Mouse (Mus musculus): ENCODE results near the gene Olfr875.
"Not testable (repeated sequence)": the region's sequence is repeated elsewhere in the genome, so short reads cannot be mapped to it uniquely, and the experiment has no call there.

Gene Olfr875

GRCm38 (mm10) chr9:37771759-37772158 lies at the start of gene Olfr875:
Olfr875 (plus strand) TSS chr9:37771857.
- no peak for DNase-seq (ENCODE audit: low read depth)

- no peak for DNase-seq (ENCODE audit: low read depth)
Observed at GRCm38 (mm10) chr9:37734310-37734709, 37.3 kb upstream of the Olfr875 start.

GRCm38 (mm10) chr9:37744806-37745205 lies 26.9 kb upstream of the Olfr875 start, which contains the start of gene Olfr874:
Olfr874 (plus strand) TSS chr9:37745106.
- no peak for DNase-seq (ENCODE audit: low read depth)

- DNase-seq (ENCODE audit: low read depth), result no peak
Observed at GRCm38 (mm10) chr9:37750319-37751075, 21.2 kb upstream of the Olfr875 start.

- no peak for DNase-seq (ENCODE audit: low read depth)
Observed at GRCm38 (mm10) chr9:37751467-37751866, 20.2 kb upstream of the Olfr875 start.

- DNase-seq (ENCODE audit: low read depth), result no peak
Observed at GRCm38 (mm10) chr9:37752006-37752405, 19.7 kb upstream of the Olfr875 start.

- no peak for DNase-seq (ENCODE audit: low read depth)
Observed at GRCm38 (mm10) chr9:37761728-37762127, 9.9 kb upstream of the Olfr875 start.

GRCm38 (mm10) chr9:37762541-37762940 lies 9.1 kb upstream of the Olfr875 start:
- no peak for DNase-seq (ENCODE audit: low read depth)

- DNase-seq (ENCODE audit: low read depth), result no peak
Observed at GRCm38 (mm10) chr9:37770661-37771060, 996 bp upstream of the Olfr875 start.

- DNase-seq (ENCODE audit: low read depth), result no peak
Observed at GRCm38 (mm10) chr9:37782766-37783260, 11.2 kb downstream of the Olfr875 start.

- not testable (repeated sequence) for DNase-seq (ENCODE audit: low read depth)
Observed at GRCm38 (mm10) chr9:37783394-37784387, 12.0 kb downstream of the Olfr875 start.

GRCm38 (mm10) chr9:37786411-37786810 lies 14.8 kb downstream of the Olfr875 start:
- DNase-seq (ENCODE audit: low read depth), result no peak

- DNase-seq (ENCODE audit: low read depth), result no peak
Observed at GRCm38 (mm10) chr9:37802055-37802454, 30.4 kb downstream of the Olfr875 start.

- no peak for DNase-seq (ENCODE audit: low read depth)
Observed at GRCm38 (mm10) chr9:37802731-37803130, 31.1 kb downstream of the Olfr875 start, which contains the start of gene Olfr876. Olfr876 (plus strand) TSS chr9:37803031.

GRCm38 (mm10) chr9:37807235-37807634 lies 35.6 kb downstream of the Olfr875 start:
- DNase-seq (ENCODE audit: low read depth), result no peak

- no peak for DNase-seq (ENCODE audit: low read depth)
Observed at GRCm38 (mm10) chr9:37808456-37808855, 36.8 kb downstream of the Olfr875 start.

GRCm38 (mm10) chr9:37808976-37809375 lies 37.3 kb downstream of the Olfr875 start:
- DNase-seq (ENCODE audit: low read depth), result no peak

- DNase-seq (ENCODE audit: low read depth), result no peak
Observed at GRCm38 (mm10) chr9:37814696-37815095, 43.0 kb downstream of the Olfr875 start.

All from c-Kit-positive CD71-negative TER-119-negative erythroid progenitor cells, embryonic 14.5 days (primary cell).